Mouse (Mus musculus) neural tube, embryonic 14.5 days (tissue): Measurements from ENCODE around the gene Tatdn2. TPM values are rescaled to one million over a fixed set of nuclear protein-coding genes. Genes with fewer than 3 reads are reported as not detected.
"Not testable (repeated sequence)": the region's sequence is repeated elsewhere in the genome, so short reads cannot be mapped to it uniquely, and the experiment has no call there.

Source experiments
- ATAC-seq: fragments of 200-750 bp; cut with Nextera tagmentation; 2 replicates; pipeline ENCODE4 v1.8.0; 2017; ENCODE audit warnings: low read depth, mild to moderate bottlenecking, moderate TSS enrichment, moderate library complexity
- H3K27ac ChIP-seq: fragments of 300-500 bp; sonication (generic); 2 replicates; pipeline ENCODE4 v1.5.1; 2014; ENCODE audit warnings: low read depth, mild to moderate bottlenecking, control low read depth, low read length, moderate library complexity, mixed read lengths
- H3K27me3 ChIP-seq: fragments of 300-500 bp; sonication (generic); 2 replicates; pipeline ENCODE4 v1.6.1; 2014; ENCODE audit warnings: low read length; ENCODE audit not compliant: control insufficient read depth, insufficient read depth
- H3K36me3 ChIP-seq: fragments of 300-500 bp; sonication (generic); 2 replicates; pipeline ENCODE4 v1.6.1; 2014; ENCODE audit warnings: low read length, mixed read lengths; ENCODE audit not compliant: control insufficient read depth, insufficient read depth
- H3K4me1 ChIP-seq: fragments of 300-500 bp; sonication (generic); 2 replicates; pipeline ENCODE4 v1.6.1; 2014; ENCODE audit warnings: low read length; ENCODE audit not compliant: control insufficient read depth, insufficient read depth
- H3K4me2 ChIP-seq: fragments of 300-500 bp; sonication (generic); 2 replicates; pipeline ENCODE4 v1.6.1; 2014; ENCODE audit warnings: mild to moderate bottlenecking, low read depth, low read length, control low read depth
- H3K4me3 ChIP-seq: fragments of 300-500 bp; sonication (generic); 2 replicates; pipeline ENCODE4 v1.5.1; 2014; ENCODE audit warnings: low read depth, low read length, control low read depth, mixed read lengths
- H3K9ac ChIP-seq: fragments of 300-500 bp; sonication (generic); replicated peaks from 2 replicates; pipeline ENCODE4 v1.6.1; 2014; ENCODE audit warnings: low read depth, mild to moderate bottlenecking, control low read depth, low read length, mixed read lengths
- H3K9me3 ChIP-seq: fragments of 300-500 bp; sonication (generic); 2 replicates; pipeline ENCODE4 v1.6.1; 2016; ENCODE audit warnings: low read length; ENCODE audit not compliant: control insufficient read depth
- WGBS: fragments of 180-500 bp; shearing (Covaris S2); extraction: QIAGEN DNeasy Blood & Tissue Kit; methylation state at CpG from one replicate; pipeline ENCODE4 v1.1.7; 2014; 5-methylcytosine and 5-hydroxymethylcytosine counted together
- polyA plus RNA-seq: library from polyadenylated mRNA; unstranded; fragments of >200 nt; fragmentation: Nextera tagmentation; extraction: Ambion mirVana; gene quantifications from 2 replicates; pipeline ENCODE4 v1.2.1, GENCODE M21; 2014

Tatdn2 gene
- polyA plus RNA-seq, 1 experiment from 2014 or later, result 2.0 TPM

- ATAC-seq, result no peak
- H3K27me3 ChIP-seq, result no peaks in the 10 kb centered on the region
- H3K4me3 ChIP-seq, result no peak overlapping the region
- H3K27ac ChIP-seq, result no peak overlapping the region
- no peaks in the 10 kb centered on the region for H3K36me3 ChIP-seq
- H3K9me3 ChIP-seq, result no peaks in the 10 kb centered on the region
- H3K4me1 ChIP-seq, result no peaks in the 10 kb centered on the region
- WGBS, result 45% methylated on average over 14 of the region's 15 CpGs
- no peak overlapping the region for H3K4me2 ChIP-seq
- H3K9ac ChIP-seq, result no peak overlapping the region
Measured at GRCm38 (mm10) chr6:113668287-113669154, 28.3 kb upstream of the Tatdn2 start.

- Histone ChIP-seq H3K9ac (no peak overlapping the region), H3K4me3 (no peak overlapping the region), H3K27me3 (no peaks in the 10 kb centered on the region), H3K27ac (no peak overlapping the region), H3K4me2 (no peak overlapping the region), H3K36me3 (no peaks in the 10 kb centered on the region), H3K9me3 (no peaks in the 10 kb centered on the region), H3K4me1 (no peaks in the 10 kb centered on the region)
- ATAC-seq, result no peak
- 75% methylated on average over 7 of the region's 7 CpGs for WGBS
Measured at GRCm38 (mm10) chr6:113669821-113670220, 27.0 kb upstream of the Tatdn2 start.

DNA sequence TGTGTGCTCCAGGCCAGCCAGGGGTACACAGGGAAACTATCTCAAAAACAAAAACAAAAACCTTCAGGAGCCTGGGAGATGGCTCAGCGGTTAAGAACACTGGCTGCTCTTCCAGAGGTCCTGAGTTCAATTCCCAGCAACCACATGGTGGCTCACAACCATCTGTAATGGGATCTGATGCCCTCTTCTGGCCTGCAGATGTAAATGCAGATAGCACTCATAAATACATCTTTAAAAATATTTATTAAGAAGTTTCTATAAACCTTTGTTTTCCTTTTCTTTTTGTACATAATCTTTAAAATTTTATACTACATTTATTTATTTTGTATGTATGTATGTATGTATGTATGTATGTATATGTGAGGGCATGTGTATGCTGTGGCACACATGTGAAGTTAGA, 24.8 kb upstream of the Tatdn2 start:
- H3K4me1 ChIP-seq, H3K36me3 ChIP-seq, H3K27me3 ChIP-seq, H3K27ac ChIP-seq, ATAC-seq, H3K9me3 ChIP-seq, H3K4me2 ChIP-seq, H3K4me3 ChIP-seq, H3K9ac ChIP-seq: not testable (repeated sequence)
- WGBS, result 89% methylated on average over 1 of the region's 1 CpGs

- Histone ChIP-seq H3K9me3 (no peaks in the 10 kb centered on the region), H3K36me3 (no peaks in the 10 kb centered on the region), H3K27ac (no peak overlapping the region), H3K9ac (no peak overlapping the region), H3K4me3 (no peak overlapping the region), H3K4me1 (no peaks in the 10 kb centered on the region), H3K27me3 (no peaks in the 10 kb centered on the region), H3K4me2 (no peak overlapping the region)
- WGBS, result 76% methylated on average over 6 of the region's 6 CpGs
- ATAC-seq, result no peak
Measured at GRCm38 (mm10) chr6:113672989-113673388, 23.9 kb upstream of the Tatdn2 start.

DNA sequence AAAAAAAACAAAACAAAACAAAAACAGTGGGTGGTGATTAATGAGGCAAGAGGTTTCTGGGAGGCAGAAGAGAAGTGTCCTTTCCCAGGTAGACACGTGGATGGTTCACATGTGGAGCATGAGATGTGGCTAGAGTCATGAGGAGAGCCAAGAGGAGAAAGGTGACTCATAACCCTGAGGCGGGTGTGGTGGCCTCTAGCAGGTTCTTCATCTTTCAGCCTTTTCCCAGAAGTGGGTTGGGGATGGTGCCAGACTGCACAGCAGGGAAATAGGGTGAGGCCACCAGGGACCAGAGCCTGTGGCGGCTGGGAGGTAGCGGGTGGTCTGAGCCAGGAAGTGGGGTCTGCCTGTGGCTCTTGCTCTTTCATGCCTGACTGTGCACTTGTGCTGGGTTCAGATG, 21.6 kb upstream of the Tatdn2 start:
- Histone ChIP-seq H3K9me3 (no peaks in the 10 kb centered on the region), H3K4me1 (no peaks in the 10 kb centered on the region), H3K4me3 (no peak overlapping the region), H3K9ac (no peak overlapping the region), H3K27ac (no peak overlapping the region), H3K27me3 (no peaks in the 10 kb centered on the region), H3K36me3 (no peaks in the 10 kb centered on the region), H3K4me2 (no peak overlapping the region)
- no peak for ATAC-seq
- WGBS, result 89% methylated on average over 4 of the region's 4 CpGs

- H3K4me1 ChIP-seq, result no peaks in the 10 kb centered on the region
- no peak for ATAC-seq
- no peak overlapping the region for H3K27ac ChIP-seq
- no peak overlapping the region for H3K4me3 ChIP-seq
- H3K9me3 ChIP-seq, result no peaks in the 10 kb centered on the region
- 92% methylated on average over 9 of the region's 9 CpGs for WGBS
- H3K27me3 ChIP-seq, result no peaks in the 10 kb centered on the region
- no peak overlapping the region for H3K4me2 ChIP-seq
- H3K36me3 ChIP-seq, result no peaks in the 10 kb centered on the region
- no peak overlapping the region for H3K9ac ChIP-seq
Measured at GRCm38 (mm10) chr6:113675991-113676390, 20.9 kb upstream of the Tatdn2 start.

GRCm38 (mm10) chr6:113677070-113677734, 19.6 kb upstream of the Tatdn2 start:
- Histone ChIP-seq H3K9ac (no peak overlapping the region), H3K27me3 (no peaks in the 10 kb centered on the region), H3K4me1 (no peaks in the 10 kb centered on the region), H3K36me3 (no peaks in the 10 kb centered on the region), H3K4me2 (no peak overlapping the region), H3K4me3 (no peak overlapping the region), H3K9me3 (no peaks in the 10 kb centered on the region), H3K27ac (no peak overlapping the region)
- 75% methylated on average over 14 of the region's 14 CpGs for WGBS
- no peak for ATAC-seq

DNA sequence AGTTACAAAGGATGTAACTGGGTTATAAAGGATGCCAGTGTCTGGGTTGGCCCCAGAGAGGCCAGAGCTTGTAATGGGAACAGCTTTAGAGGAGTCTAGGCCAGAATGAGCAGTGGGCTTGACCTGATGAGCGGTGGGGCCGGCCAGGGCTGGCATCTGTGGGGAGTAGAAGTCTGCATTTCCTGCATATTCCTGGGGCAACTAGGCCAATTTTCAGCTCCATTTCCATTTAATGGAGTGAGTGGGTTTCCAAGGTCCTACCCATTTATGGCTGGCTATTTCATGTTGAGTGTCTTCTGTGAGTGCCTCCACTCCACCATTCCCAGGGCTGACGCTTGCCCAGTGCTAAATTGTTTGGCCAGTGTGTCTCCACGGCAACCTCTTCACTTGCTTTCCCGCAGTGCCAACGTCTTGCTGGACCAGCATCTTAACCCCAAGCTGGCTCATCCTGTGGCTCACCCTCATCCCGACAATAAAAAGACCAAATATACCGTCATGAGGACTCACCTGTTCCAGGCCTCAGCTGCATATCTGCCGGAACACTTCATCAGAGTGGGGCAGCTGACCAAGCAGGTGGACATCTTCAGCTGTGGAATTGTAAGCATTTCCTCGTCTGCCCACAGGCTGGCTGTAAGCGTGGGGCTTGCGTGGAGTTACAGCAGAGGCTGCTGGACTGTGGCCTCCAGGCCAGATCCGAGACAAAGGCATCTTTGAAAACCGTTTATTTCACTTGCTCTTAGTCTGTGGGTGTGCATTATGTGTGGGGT, 18.4 kb upstream of the Tatdn2 start:
- Histone ChIP-seq H3K27ac (no peak overlapping the region), H3K36me3 (no peaks in the 10 kb centered on the region), H3K9ac (no peak overlapping the region), H3K4me3 (no peak overlapping the region), H3K4me1 (no peaks in the 10 kb centered on the region), H3K9me3 (no peaks in the 10 kb centered on the region), H3K27me3 (no peaks in the 10 kb centered on the region), H3K4me2 (no peak overlapping the region)
- ATAC-seq, result no peak
- 69% methylated on average over 14 of the region's 14 CpGs for WGBS
